Mouse (Mus musculus): ENCODE measurements around the gene Lats2. TPM values are rescaled to one million over a fixed set of nuclear protein-coding genes. Genes with fewer than 3 reads are reported as not detected.
A peak's percentile ranks its signal among the peaks of the same experiment; 100 is the strongest.

The Lats2 gene
- total RNA-seq, 2 experiments from 2014 or later, result 33.6 to 34.4 TPM

- DNase-seq, result no peak
These were observed 17.5 kb downstream of the Lats2 start for GRCm38 (mm10) chr14:57740651-57741050.

- DNase-seq, result no peak
These were observed 21.1 kb downstream of the Lats2 start for GRCm38 (mm10) chr14:57737089-57737488.

- no peak for DNase-seq
These were observed 22.0 kb downstream of the Lats2 start for GRCm38 (mm10) chr14:57736141-57736540.

- no peak for DNase-seq
These were observed 25.4 kb downstream of the Lats2 start for GRCm38 (mm10) chr14:57732668-57733293.

- DNase-seq, result peak; percentile 63
These were observed 27.7 kb downstream of the Lats2 start for GRCm38 (mm10) chr14:57730527-57730926.

- no peak for DNase-seq
These were observed 28.2 kb downstream of the Lats2 start for GRCm38 (mm10) chr14:57729975-57730499.

- DNase-seq, result no peak
These were observed 28.8 kb downstream of the Lats2 start for GRCm38 (mm10) chr14:57729364-57729763.

GRCm38 (mm10) chr14:57726172-57726571 is 32.0 kb downstream of the Lats2 start:
- DNase-seq, result no peak

- DNase-seq, result no peak
These were observed 33.7 kb downstream of the Lats2 start for GRCm38 (mm10) chr14:57724473-57724872.

GRCm38 (mm10) chr14:57718245-57718644 is 39.9 kb downstream of the Lats2 start:
- DNase-seq, result no peak

GRCm38 (mm10) chr14:57716601-57717245 is 41.5 kb downstream of the Lats2 start:
- DNase-seq, result no peak

GRCm38 (mm10) chr14:57712884-57713283 is 45.3 kb downstream of the Lats2 start:
- DNase-seq, result no peak

- DNase-seq, result no peak
These were observed 47.1 kb downstream of the Lats2 start for GRCm38 (mm10) chr14:57711059-57711458.

- DNase-seq, result peak; percentile 23
These were observed 49.0 kb downstream of the Lats2 start for GRCm38 (mm10) chr14:57709171-57709570.

- peak; percentile 51 for DNase-seq
These were observed 49.6 kb downstream of the Lats2 start for GRCm38 (mm10) chr14:57708580-57708979.

- peak; percentile 60 for DNase-seq
These were observed 50.9 kb downstream of the Lats2 start for GRCm38 (mm10) chr14:57707100-57707893.

- DNase-seq, result no peak
These were observed 51.5 kb downstream of the Lats2 start for GRCm38 (mm10) chr14:57706760-57707099.

- DNase-seq, result no peak
These were observed 52.4 kb downstream of the Lats2 start for GRCm38 (mm10) chr14:57705759-57706158.

GRCm38 (mm10) chr14:57705075-57705474 is 53.1 kb downstream of the Lats2 start:
- DNase-seq, result no peak

- no peak for DNase-seq
These were observed 56.2 kb downstream of the Lats2 start for GRCm38 (mm10) chr14:57701915-57702477.

- DNase-seq, result no peak
These were observed 58.7 kb downstream of the Lats2 start for GRCm38 (mm10) chr14:57699461-57699970.

- DNase-seq, result no peak
These were observed 59.2 kb downstream of the Lats2 start for GRCm38 (mm10) chr14:57699016-57699415.

- no peak for DNase-seq
These were observed 62.1 kb downstream of the Lats2 start for GRCm38 (mm10) chr14:57696066-57696465.
